Mouse (Mus musculus): ENCODE data around the gene Zfp148. TPM values are rescaled to one million over a fixed set of nuclear protein-coding genes. Genes with fewer than 3 reads are reported as not detected.

The Zfp148 gene
- polyA plus RNA-seq, 1 experiment from 2014 or later, result 59.0 TPM

Other genes starting within 250 kb of the Zfp148 start
- 29.2 and 29.8 TPM in 2 replicates for gene Osbpl11, start 195.8 kb upstream of the Zfp148 start, polyA plus RNA-seq (2016; fragmentation: Nextera tagmentation; extraction: Ambion mirVana)
- 83.0 and 90.1 TPM in 2 replicates for gene Snx4, start 129.4 kb upstream of the Zfp148 start, polyA plus RNA-seq (2016; fragmentation: Nextera tagmentation; extraction: Ambion mirVana)
- gene Slc12a8, start 136.5 kb downstream of the Zfp148 start, polyA plus RNA-seq (2016; fragmentation: Nextera tagmentation; extraction: Ambion mirVana), result 0.65 and 0.99 TPM in 2 replicates

Measured in hindbrain, embryonic 12.5 days (tissue).